Mouse (Mus musculus) inflammation-experienced regulatory T-cells, adult 6 months (primary cell): ENCODE results near the gene Prr27. TPM values are rescaled to one million over a fixed set of nuclear protein-coding genes. Genes with fewer than 3 reads are reported as not detected.

Experiments
- ATAC-seq: one replicate; pipeline ENCODE4 v1.8.0; 2017
- polyA plus RNA-seq, 3 experiments: library from polyadenylated mRNA; unstranded; fragments of 100-300 nt; shearing (Covaris generic); gene quantifications; one replicate each; pipeline ENCODE4 v1.2.1; 2017

Gene Prr27
- polyA plus RNA-seq: not detected

DNA sequence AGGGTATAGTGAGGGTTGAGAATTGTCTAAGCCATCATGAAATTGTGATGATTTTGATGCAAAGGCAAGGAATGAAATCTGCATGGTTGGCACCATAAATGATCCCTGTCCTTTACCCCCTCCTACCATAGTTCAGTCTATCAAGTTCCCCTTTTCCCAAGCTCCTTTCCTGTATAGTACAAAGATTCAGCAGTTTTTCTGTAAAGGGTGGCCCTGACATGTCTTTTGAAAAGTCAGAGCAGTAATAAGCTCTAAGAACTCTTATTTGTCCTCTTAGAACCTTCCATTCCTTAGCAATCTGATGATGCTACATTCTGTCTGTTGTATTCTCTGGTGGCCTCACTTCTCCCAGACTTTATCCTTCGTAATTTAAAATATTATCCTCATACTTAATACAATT, at the start of gene Prr27:
Gene Prr27 (plus strand): TSS at position 301 of the 400 bp plus-strand sequence.
- ATAC-seq: no peak

DNA sequence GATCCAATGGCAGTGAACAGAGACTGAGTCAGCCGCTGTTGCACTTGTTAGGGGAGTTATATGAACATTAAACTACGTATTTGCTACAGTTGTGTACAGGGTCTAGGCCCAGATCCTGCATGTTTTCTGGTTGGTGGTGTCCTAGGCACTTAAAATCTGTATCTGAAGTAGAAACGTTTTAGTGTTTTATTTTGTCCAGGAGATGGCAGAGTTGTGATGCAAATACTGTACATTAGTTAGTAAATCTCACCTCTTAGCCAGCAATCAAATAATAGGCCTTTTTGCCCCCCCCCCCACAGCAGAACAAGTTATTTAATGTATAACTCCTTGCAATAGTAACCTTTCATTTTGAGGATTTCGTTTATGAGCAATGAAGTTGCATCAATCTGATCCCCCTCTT, 42.8 kb upstream of the Prr27 start:
- no peak for ATAC-seq

DNA sequence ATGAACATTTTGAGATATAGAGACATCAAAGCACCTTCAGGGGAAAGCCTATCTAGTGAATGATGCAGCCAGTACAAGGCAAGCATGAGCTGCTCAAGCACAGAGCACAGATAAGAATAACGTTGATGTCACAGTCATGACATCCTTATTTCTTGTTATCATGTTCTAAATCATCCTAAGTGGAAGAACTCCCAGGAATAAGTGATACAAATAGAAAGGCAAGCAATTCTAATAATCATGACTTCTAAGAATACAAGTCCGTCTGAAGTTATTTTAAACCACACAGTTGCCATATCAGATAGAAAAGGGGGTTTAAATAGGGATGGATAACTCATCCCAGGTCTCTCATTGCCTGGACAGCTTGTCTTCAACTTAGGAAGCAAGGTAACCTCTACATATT, 17.7 kb upstream of the Prr27 start, which contains the start of gene Csn1s2b:
Gene Csn1s2b (plus strand): TSS at position 301 of the 400 bp plus-strand sequence.
- no peak for ATAC-seq

DNA sequence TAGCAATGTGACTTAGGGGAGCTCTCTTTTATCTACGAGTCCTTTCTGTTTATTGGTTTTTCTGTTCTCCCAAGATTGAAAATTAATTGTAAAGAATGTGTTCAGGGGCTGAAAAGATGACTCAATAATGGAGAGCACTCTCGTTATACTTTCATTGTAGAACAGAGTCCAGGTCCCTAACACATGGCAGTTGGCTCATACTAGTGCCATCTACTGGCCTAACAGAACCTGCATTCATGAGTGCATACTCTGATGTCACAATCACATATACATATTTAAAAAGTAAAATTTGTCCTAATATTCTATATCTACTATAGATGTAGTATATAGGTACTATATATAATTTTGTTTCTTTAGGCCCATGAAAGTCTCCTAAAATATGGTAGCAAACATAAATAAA, 16.2 kb upstream of the Prr27 start:
- ATAC-seq: no peak

DNA sequence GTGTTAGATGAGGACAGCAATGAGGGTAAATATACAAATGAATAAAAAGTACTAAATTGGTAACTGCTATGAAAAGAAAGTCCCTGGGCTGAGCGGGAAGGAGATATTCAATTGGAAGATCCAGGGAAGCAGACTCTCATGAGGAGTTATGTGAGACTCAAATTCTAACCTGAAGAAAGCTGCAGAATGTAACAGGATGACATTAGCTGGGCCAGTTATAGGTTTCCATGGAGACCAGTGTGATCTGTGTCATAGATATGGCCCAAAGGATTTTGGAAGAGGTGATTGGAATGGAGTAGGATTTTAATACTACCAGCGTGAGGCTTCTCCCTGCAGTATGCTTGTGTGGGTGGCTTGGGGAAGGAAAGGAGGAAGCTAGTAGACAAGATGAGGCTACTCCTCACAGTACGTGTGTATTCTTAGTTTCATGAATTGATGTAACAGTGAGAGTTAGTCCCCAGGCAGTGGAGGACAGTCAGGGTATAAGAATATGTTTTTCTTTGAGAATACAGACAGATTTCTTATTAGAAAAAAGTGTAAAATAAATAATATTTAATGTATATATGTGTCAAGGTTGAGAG, 29.7 kb downstream of the Prr27 start:
- no peak for ATAC-seq

DNA sequence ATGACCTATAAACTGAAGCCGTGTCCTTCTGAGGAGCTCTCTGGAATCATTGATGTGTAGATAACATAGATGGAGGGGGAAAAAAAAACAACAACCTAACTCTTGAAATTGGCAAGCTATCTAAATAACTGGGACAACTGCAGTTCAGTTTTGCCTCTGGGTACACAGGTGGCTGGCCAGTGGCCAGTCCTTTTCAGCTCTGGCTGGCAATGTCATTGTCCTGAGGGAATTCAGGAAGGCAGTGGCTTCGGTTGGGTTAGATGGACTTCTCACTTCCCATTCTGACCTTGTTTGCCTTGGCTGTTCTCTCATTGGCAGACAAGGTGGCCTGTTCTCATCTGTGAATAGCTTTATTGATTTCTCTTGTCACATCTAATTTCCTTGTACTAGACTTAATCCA, 44.6 kb downstream of the Prr27 start:
- ATAC-seq: no peak

DNA sequence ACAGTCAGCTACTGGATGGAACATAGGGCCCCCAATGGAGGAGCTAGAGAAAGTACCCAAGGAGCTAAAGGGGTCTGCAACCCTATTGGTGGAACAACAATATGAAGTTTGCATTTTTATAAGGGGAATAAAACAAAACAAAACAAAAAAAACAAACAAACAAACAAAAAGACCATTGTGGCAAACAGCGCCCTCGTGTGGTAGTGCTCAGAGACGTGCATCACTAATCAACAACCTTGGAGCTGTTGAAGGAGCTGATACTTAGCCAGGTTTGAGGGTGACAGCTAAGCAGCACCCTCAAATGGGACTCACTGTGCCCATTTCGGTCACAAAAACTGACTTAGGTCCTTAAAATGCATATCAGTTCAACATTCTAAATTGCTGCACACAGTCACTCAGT, 45.9 kb downstream of the Prr27 start:
- no peak for ATAC-seq

DNA sequence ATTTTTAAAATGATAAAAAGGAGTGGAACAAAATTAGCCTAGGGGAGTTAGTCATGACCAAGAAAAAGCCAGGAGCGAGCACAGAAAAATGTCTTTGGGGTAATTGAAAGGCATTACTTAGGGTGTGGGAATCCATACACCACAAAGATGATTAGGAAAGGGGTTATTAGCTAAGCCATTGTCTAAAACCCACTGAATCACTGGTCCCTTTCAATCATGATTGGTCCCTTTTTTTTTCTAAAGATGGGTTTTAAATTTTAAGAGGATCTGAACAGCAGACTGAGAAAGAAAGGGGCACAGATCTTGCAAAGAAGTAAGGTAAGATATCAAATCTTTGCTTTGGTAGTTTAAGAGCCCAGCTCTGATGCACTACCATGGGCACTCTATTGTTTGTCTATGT, 59.2 kb downstream of the Prr27 start, which contains the start of gene Odam:
Gene Odam (plus strand): TSS at position 301 of the 400 bp plus-strand sequence.
- no peak for ATAC-seq

Other genes starting within 250 kb of the Prr27 start
- gene Sult1e1, start 234.1 kb upstream of the Prr27 start, polyA plus RNA-seq: not detected
- not detected for gene Csn1s1, start 159.5 kb upstream of the Prr27 start, polyA plus RNA-seq
- not detected for gene Csn2, start 126.1 kb upstream of the Prr27 start, polyA plus RNA-seq
- gene Csn1s2a, start 51.1 kb upstream of the Prr27 start, polyA plus RNA-seq: not detected
- under 1 TPM in 1 of 3 experiments, not detected in 2; 0.43 TPM for gene Csn1s2b, start 17.6 kb upstream of the Prr27 start, polyA plus RNA-seq
- not detected for gene Odam, start 59.3 kb downstream of the Prr27 start, polyA plus RNA-seq
- gene Csn3, start 99.9 kb downstream of the Prr27 start, polyA plus RNA-seq: not detected
- gene 2310003L06Rik, start 143.8 kb downstream of the Prr27 start, polyA plus RNA-seq: not detected
- gene Gm28434, start 143.8 kb downstream of the Prr27 start, polyA plus RNA-seq: not detected
- not detected for gene Cabs1, start 153.8 kb downstream of the Prr27 start, polyA plus RNA-seq
- gene Smr3a, start 176.9 kb downstream of the Prr27 start, polyA plus RNA-seq: not detected